Mouse (Mus musculus): ENCODE results near the gene Usp32.

Usp32 gene

DNA sequence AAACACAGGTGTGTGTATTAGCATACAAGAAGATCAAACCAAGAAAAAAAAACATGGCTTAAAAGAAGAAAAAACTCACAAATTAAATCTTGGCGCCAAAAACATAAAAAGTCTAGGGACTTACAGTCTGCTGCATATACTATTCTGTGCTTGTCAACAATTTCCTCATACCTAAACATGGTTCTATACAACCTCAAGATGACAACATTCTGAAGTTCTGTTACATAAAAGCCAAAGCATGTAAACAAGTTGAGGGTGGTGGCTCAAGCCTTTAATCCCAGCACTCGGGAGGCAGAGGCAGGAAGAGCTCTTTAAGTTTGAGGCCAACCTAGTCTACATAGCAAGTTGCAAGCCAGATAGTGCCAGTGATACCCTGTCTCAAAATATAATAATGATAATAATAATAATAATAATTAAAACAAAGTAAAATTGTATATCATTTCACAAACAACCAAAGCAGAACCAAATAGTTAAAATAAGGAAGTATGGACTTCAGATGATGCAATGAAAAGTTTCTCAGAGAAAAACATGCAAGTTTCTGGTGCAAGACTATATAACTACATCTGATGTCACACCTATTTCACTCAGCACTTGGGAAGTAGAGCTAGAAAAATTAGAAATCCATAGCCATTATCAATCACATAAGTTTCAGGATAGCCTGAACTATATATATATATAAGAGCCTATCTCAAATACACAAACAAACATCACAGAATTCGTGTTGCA is 16.5 kb downstream of the Usp32 start:
- DNase-seq (ENCODE audit: low read depth) = no peak

DNA sequence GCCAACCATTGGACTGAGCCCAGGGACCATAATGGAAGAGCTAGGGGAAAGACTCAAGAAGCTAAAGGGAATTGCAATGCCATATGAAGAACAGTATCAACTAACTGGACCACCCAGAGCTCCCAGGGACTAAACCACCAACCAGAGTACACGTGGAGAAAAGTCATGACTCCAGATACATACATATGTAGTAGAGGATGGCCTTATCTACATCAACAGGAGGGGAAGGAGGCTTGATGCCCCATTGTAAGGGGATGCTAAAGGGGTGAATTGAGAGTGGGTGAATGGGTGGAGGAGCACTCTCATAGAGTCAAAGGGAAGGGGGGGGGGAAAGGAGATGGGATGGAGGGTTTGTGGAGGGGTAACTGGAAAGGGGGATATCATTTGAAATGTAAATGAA is 17.9 kb downstream of the Usp32 start:
- no peak for DNase-seq (ENCODE audit: low read depth)

DNA sequence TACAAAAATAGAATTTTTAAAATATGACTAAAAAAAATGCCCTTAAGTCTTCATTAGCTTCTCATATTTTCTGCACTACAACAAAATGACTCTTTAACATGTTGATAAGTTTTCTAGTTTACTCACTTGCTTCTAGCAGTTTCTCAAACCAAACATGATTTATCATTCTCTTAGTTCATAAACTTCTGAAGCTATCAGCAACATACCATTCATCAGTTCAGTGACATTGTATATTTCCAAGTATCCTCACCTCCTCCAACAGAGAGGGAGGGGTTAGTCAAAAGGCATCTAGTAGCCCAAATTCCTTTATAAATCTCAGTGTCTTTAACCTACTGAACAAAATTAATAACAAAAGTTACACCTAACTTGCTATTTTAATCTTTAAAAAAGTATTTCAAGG is 22.8 kb downstream of the Usp32 start:
- no peak for DNase-seq (ENCODE audit: low read depth)

DNA sequence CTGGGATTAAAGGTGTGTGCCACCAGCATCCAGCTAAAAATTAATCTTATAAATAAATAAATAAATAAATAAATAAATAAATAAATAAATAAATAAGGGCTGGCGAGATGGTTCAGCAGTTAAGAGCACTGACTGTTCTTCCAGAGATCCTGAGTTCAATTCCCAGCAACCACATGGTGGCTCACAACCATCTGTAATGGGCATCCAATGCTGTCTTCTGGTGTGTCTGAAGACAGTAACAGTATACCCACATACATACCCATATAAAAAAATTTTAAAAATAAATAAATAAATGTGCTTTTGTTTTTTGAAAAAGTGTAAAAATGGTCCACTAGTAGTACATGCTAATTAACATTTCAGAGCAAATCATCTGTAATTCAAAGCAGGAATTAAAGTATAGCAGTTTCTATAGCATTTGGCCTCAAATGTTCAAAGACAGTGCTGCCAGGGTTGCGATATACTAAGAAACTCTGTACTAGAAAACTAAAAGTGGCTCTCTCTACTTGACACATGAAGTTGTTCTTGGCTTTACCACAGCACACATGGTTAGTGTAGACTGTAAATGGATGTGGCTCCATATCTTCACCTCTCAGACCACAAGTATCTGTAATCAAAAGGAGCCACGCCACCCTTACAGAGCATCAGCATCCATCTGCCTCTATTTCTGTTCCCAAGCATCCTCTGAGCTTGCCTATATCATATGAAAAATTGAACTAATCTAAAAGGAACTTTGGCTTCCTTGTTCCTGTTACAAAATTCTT is 23.7 kb downstream of the Usp32 start:
- no peak for DNase-seq (ENCODE audit: low read depth)

DNA sequence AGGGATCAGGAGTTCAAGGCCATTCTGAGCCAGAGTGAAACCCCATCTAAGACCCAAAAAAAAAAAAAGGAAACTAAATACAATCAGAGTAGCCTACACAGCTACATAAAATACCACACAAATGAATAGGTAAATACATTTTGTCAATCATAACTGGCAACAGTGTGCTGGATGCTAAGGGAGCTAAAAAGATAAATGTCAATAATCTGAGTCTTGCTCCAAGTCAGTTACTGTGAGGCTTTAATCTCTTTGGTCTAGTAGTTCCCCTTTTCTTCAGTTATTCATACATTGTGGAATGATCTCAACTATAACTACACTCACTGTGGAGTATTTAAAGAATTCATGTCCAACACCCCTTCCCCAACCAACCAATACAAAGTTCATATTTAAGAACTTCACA is 30.0 kb downstream of the Usp32 start:
- DNase-seq (ENCODE audit: low read depth) = no peak

DNA sequence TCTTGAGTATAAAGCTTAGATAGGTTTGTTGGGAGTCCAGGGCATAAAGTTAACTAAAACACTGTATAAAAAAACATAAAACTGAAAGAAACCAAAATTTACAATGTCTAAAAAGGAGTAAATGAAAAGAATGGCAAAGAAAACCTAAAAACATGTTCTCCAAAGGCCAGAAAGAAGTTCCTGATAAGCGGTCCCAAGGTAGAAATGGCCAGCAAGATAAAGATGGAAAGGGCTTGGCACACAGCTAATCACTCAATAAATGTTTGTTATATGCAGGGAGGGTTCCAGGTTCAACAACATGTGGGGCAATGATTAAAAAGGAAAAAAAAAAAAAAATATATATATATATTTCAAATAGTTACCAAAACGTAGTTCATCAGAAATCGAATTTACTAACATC is 32.7 kb downstream of the Usp32 start:
- no peak for DNase-seq (ENCODE audit: low read depth)

DNA sequence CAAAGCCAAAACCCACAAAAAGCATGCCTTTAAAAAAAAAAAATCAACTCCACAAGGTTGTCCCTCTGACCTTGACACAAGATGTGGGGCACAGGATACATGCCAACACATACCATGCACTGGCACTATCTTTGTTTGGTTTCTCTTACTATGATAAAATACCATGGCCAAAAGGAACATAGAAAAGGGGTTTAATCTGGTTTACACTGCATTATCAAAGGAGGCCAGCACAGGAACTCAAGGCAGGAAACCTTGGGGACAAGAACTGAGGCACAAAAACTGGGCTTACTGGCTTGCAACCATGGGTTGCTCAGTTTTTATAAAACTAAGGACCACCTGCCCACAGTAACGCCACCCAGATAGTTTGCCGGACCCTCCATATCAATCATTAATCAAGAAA is 34.1 kb downstream of the Usp32 start:
- no peak for DNase-seq (ENCODE audit: low read depth)

DNA sequence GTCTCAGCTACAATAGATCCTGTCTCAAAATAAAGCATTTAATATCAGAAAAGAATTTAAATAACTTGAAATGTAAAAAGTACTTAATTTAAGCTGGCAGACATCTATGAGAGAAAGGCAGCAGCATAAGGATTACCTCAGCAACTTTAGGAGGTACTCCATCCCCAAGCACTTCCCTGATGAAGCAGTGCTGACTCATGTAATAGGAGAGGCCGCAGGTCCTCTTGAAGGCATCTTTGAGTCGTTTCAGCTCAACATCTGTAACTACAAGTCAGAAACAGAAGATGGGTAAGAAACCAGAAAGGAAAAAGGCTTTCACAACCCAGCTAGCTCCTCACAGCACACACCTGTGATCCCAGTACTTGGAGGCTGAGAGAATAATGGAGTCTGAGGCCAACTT is 36.2 kb downstream of the Usp32 start:
- DNase-seq (ENCODE audit: low read depth) = no peak

DNA sequence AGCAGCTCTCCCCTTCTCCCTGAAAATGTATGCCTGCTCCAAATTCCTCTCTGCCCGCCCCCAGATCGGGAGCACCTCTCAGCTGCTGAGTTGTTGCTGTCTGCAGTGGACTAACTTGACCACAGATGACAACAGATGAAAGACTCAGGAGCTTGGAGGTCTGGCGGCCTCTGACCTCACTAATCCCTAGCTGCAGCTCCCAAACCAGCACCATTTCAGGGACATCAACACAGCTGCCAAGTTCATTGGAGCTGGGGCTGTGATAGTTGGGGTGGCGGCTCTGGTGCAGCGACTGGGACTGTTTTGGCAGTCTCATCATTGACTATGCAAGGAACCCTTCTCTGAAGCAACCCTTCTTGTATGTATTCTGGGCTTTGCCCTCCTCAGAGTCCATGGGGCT is 44.8 kb downstream of the Usp32 start:
- DNase-seq (ENCODE audit: low read depth) = no peak

DNA sequence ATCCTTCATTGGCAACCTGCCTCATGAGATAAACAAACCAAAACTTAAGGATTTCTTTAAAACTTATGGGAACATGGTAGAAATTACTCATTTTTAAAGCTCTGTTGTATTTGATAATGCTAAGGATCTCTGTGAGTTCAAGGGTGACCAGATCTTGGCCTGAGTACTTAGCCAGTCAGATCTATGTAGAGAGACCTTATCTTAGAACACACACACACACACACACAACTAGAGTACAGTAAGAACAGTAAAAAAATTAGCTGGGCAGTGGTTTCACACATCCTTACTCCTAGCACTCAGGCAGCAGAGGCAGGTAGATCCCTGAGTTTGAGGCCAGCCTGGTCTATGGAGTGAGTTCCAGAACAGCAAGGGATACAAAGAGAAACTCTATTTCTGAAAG is 53.7 kb downstream of the Usp32 start:
- no peak for DNase-seq (ENCODE audit: low read depth)

DNA sequence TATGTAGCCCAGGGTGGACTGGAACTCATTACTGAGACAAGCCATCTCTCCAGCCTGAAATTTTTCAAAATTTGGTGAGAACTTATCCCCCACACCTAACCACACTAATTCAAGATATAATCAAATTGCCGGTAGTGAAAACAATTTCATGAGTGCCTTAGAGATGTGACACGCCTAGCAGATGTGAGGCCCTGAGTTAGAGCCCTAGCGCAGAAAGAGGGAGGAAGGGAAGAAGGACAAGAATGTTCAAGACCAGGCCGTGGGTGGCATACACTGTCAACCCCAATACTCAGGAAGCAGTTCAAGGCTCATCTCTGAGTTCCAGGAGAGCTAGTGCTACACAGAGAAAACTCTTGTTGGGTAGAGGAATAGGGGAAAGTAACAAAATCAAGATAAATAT is 72.1 kb downstream of the Usp32 start:
- DNase-seq (ENCODE audit: low read depth) = no peak

DNA sequence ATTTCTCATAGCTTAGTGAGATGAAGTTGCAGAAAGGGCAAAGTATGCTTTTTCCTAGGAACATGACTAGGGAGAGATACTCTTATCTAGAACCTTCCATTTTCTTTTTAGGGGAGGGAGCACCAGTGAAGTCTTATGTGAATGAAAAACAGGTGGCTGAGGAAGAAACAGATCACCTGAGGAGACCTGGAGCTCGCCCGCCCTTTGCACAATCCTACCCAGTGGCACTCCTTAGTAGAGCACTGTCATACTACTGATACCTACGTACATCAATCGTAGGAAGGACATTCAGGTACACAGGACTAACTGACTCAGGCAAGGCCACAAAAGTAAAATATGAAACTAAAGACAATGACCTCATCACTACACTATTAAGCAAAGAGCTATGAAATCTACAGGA is 81.4 kb downstream of the Usp32 start:
- no peak for DNase-seq (ENCODE audit: low read depth)

DNA sequence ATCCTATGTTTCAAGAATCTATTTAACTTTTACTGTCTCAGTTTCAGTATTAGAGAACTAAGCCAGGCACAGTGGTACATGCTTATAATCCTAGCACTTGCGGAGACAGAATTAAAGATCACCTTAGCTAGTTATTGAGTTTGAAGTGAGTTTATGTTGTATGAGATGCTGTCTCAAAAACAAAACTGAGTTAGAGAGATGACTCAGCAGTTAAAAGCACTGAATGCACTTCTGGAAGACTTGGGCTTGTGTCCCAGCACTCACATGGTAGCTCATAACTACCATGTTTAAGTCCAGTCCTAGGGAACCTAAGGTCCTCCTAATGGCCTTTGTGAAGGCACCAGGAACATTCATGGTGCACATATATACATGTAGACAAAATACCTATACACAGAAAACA is 82.4 kb downstream of the Usp32 start:
- no peak for DNase-seq (ENCODE audit: low read depth)

DNA sequence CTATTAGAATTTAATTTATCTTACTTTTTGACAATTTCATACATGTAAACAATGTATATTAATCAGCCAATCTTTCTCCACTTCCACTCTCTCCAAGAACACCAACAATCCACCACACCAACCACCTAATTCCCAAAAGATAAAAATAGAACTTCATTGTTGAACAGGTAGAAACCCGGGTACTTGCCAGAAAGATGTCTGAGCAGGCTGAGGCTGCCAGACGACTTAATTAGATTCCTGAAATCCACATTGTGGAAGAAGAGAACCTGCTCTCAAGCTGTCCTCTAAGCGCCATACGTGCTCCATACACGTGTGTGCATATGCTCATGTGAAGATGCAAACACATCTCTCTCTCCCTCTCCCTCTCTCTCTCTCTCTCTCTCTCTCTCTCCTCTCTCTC is 83.1 kb downstream of the Usp32 start:
- DNase-seq (ENCODE audit: low read depth) = no peak

DNA sequence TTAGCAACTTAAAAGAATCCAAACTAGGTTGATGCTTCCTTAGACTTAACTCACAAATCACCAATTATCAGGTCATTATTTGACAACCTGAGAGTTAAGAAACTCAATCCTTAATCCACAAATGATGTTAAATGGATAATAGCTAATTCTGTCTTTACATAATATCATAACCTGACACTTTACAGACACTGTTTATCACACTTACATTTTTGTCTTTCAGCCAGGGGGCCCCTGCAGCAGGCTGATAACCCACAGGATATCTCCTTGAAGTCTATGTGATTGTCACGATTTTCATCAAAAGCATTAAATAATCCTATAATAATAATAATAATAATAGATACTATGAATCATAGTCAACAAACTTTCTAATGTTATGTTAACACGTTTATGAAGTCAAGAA is 84.4 kb downstream of the Usp32 start:
- no peak for DNase-seq (ENCODE audit: low read depth)

DNA sequence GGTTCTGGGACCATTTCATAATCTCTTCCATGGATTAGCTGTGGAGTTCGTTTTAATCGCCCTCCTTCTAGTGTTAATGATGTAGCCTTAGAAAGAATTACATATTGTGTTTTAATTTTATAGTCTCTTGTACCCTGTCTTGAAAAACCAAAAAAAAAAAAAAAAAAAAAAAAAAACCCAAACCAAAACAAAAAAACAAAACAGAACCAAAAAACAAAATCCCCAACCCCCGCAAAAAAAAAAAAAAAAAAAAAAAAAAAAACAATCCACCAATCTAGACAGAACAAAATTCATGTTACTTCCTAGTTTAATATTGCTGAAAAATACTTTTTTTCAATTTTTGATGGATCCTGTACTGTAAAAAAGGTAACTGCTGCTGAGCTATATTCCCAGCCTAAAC is 100.7 kb downstream of the Usp32 start:
- no peak for DNase-seq (ENCODE audit: low read depth)

DNA sequence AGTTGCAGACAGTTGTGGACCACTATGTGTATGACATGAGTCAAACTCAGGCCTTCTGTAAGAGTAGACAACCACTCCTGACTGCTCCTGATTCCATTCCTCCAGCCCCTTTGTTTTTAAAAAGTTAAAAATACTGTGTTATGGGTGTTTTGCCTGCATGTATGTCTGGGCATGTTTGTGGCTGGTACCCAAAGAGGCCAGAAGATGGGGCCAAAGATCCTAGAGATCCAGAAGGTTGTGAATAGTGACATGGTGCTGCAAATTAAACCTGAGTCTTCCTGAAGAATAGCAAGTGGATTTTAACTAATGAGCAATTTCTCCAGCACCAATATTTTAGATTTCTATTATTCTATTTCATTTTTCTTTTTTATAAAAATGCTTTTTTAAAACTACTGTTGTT is 126.8 kb downstream of the Usp32 start:
- no peak for DNase-seq (ENCODE audit: low read depth)

DNA sequence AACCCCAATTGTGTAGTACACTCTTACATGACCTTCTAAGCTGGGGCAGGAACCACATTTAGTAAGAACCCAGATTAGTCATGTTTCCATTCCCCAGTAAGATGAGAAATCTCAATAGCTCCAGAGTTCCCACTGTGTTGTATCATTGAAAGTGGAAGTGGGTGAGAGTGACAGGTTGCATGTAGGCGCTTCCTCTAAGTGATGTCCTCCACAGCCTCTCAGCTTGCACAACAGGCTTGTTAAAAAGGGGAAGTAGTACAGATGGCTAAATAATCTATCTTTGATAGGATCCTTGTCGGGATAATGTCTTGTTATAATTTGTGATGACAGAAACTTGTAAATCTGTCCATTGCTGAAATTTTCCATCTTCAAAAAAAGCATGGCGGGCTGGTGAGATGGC is 136.4 kb downstream of the Usp32 start:
- DNase-seq (ENCODE audit: low read depth) = peak; percentile 45

DNA sequence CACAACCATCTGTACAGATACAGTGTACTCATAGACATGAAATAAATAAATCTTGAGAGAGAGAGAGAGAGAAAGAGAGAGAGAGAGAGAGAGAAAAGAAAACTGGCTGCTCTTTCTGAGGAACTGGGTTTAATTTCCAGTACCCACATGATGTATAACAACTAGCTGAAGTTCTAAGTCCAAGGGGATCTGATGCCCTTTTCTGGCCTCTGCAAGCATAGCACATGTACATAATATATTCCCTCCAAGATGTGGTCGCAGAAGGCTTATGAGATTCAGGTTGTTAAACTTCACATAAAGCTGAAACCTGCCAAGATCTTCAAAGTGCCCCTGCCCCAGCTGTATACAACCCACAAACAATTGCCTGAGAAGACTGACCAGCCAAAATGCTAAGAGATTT is 144.7 kb downstream of the Usp32 start:
- DNase-seq (ENCODE audit: low read depth) = no peak

DNA sequence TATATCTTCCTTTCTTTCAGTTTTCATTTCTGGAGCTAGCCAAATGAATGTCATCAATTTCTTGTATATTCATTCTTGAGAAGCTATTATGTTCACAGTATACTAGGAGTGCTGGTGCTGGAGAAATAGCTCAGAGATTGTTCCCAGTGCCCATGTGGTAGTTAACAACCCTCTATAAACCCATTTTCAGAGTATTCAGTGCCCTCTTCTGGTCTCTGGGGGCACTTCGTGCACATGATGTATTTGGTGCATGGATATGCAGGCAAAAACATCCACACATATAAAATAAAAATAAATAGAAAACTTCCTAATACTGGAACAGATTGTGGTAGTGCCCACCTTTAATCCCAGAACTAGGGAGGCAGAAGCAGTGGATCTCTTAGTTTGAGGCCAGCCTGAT is 147.0 kb downstream of the Usp32 start:
- DNase-seq (ENCODE audit: low read depth) = no peak

DNA sequence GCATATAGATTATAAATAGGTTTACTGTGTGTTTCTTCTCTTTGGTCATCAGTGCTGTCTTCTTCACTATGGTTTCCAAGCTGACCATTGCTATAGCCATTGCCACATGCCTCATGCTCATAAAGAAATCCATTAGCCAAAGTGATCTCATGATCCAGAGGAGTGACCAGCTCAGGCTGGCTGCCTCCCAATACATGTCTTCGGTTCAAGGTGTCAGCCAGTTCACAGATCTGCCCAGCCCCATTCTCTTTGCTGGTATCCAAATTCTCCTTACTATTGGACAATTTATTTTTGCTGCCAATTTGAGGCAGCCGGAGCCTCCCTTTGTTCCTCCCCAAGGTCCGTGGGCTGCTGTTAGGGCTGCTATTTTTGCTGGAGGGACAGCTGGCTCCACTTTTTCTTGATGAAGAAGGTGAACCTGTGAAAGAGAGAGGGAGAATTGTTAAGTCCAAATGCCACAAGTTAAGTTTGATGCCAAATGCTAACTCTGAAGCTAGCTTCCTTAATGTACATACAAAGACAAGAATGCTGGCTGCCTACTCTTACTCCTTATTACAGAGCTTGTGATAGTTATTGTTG is 151.5 kb downstream of the Usp32 start:
- no peak for DNase-seq (ENCODE audit: low read depth)

DNA sequence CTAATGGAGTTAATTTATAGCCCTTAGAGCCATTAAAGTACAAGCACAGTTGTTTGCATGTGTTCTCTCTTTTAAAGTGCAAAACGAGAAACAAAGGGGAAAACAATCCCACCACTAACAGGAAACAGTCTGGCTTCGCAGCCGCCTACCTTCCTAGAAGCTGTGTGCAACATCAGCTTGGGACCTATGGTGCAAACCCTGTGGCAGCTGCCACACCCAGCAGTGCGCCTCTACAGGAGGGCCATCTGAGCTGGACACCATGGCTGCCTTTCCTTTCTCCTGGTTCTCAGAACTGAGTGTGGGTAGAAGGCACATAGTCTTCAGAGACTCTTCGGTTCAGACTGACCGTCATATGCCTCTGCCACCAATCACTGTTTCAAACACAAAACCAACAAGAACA is 154.5 kb downstream of the Usp32 start:
- no peak for DNase-seq (ENCODE audit: low read depth)

DNA sequence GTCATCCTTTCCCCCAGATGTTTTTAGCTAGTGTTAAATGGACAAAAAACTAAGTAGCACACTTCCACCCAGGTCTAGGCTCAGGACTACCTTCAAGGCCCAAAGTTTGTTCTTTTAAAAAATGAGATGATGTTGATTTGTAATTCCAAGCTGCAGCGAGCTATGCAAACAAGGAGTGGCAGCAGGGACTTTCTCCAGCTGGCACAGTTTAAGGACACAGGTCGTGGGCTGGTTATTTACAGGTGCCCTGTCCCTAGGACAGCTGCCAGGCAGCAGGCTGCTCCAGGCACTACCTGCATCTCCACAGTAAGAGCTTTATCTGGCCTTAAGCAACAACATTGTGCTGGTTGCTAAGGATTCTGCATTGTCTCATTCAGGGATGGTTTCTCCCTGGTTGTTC is 159.3 kb downstream of the Usp32 start:
- no peak for DNase-seq (ENCODE audit: low read depth)

DNA sequence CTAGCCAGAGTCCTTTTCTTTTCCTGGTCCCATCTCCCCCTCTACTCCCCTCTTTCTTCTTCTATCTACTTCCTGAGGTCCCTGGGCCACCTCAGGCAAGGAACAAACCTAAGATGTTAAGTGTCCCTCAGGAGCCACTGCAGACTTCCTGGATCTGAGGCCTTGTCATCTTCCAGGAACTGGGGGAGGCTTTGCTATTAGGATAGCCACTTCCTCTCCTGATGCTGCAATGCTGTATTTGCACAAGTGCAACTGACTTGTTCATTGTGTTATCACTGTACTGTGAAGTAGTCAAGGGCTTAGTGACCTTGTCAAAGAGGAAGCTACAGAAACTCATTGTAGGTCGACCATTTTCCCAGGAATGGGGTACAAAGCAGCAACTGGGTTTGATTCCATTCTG is 160.6 kb downstream of the Usp32 start:
- no peak for DNase-seq (ENCODE audit: low read depth)
